Mouse (Mus musculus) thymus, postnatal 25 days (tissue): ENCODE data around the gene Cacna1d.
A peak's percentile ranks its signal among the peaks of the same experiment; 100 is the strongest.

ENCODE experiments used
- DNase-seq: peaks from one replicate; pipeline ENCODE4 v3.0.0; 2022

The Cacna1d gene

DNA sequence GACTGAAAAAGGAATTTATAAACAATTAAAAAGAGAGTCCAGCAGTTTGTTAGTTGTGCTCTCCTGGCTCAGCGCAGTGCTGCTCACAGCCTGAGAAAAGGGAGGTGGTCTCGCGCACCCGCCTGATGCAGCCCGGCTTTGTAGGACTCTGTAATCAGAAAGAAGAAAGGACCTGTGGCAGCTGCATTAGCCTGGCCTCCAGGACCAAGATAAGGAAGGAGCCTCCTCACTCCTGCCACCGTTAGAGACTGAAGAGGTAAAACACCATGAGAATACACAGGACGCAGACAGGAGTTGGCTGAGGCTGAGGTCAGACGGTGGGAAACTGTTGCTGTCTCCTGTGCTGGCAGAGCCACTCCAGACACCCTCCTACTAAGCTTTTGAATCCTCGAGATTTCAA lies at the start of gene Cacna1d:
Gene Cacna1d, minus strand, starts transcription at position 114 of the 400 bp plus-strand sequence.
- DNase-seq, result no peak

DNA sequence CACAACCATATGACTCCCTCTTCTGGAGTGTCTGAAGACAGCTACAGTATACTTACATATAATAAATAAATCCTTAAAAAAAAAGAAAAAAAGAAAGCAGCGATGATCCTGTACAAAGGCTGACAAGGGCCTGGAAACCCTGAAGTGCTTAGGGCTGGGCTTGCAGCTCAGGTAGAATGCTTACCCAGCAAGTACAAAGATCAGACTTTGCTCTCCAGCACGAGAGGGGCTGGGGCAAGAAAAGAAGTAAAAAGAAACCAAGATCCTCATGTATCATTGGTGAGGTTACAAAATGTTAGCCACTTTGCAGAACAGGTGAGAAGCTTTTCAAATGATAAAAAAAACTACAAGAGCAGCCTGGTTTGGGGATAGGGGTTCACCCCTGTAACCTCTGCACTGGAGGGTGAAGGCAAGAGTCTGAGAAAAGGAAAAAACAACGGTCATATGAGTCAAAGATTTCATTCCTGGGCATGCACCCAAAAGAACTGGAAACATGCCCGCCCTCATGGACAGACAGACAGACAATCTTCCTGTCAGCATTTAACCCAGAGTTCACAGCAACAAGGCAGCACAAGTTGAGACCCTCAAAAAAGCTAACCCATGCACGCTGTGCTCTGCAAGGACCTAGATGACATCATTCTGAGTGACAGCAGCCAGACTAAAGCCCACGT lies 42.7 kb upstream of the Cacna1d start:
- DNase-seq, result no peak

DNA sequence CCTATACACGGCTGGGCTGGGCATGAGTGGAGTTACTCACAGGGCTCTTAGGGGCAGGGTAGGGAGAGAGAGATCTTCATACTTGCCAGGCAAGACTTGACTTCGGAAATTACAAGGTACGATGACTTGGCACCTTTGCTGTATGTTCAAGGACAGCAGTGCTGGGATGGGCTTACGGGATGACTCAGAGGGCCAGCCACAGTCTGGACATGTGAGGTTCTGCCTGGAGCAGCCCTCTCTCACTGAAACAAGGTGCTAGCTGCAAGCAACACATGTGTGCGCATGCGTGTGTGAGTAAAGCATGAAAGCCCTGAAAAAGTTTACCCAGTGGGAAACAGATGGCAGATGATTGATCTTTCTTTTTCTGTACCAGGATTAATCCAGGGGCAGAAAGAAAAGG lies 40.6 kb upstream of the Cacna1d start:
- DNase-seq, result no peak

DNA sequence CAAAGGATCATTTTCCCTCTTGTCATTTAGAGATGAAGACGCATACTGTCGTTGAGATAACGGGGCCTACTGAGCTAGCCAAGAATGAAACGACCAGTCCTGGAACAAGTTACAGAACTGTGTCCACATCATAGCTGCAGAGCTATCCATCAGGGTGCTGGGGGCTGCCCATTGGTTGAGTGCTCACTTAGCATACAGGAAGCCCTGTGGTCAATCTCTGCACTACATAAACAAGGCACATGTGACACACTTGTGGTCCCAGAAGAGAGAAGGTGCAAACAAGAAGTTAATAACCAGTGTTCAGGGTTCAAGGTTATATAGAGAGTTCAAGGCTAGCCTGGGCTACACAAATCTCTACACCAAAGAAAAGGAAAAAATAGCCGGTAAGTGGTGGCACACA lies 40.2 kb upstream of the Cacna1d start:
- no peak for DNase-seq

DNA sequence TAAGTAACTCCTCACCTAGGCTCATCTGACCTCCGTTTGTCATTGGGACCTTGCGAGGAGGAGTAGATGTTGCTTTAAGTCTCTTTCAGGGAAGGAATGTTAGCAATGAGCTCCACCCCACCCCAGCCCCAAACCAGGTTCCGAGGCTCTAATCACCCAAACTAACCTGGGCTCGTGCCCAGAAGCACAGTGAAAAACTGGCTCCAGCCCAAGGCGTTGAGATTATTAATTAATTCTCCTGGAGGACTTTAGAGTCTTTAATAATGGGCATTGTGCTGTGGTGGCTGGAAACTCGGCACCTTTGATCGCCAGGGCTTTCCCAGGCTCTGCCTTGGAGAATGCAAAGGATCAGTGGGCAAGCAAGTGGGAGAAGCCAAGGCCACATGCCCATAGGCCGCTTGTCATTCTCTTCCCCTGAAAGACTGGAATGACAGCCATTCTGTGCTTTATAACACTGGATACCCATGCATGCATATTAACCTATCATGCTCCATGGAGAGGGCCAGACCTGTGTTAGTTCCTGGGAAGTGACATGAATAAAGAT lies 39.5 kb upstream of the Cacna1d start:
- no peak for DNase-seq

- no peak for DNase-seq
Observed at GRCm38 (mm10) chr14:30529454-30529853, 38.2 kb upstream of the Cacna1d start.

DNA sequence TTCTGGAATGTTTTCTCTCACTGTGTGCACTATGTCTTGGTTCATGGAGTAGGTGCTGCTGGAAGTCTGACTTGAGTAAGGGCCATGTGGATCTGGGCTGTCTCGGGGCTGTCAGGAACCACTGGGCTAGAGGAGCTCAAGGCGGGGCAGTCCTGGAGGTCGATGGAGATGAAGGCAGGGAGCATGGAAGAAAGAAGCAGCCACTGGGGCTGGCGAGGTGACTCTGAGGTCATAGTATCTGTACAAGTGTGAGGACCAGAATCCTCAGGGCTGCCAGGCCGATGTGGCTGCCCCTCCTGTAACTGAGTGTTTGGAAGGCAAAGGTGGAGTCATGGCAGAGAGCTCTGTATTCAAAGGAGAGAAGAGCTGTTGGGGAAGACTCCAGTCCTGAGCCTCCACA lies 37.7 kb upstream of the Cacna1d start:
- DNase-seq, result no peak

- no peak for DNase-seq
Observed at GRCm38 (mm10) chr14:30528392-30528791, 37.1 kb upstream of the Cacna1d start.

DNA sequence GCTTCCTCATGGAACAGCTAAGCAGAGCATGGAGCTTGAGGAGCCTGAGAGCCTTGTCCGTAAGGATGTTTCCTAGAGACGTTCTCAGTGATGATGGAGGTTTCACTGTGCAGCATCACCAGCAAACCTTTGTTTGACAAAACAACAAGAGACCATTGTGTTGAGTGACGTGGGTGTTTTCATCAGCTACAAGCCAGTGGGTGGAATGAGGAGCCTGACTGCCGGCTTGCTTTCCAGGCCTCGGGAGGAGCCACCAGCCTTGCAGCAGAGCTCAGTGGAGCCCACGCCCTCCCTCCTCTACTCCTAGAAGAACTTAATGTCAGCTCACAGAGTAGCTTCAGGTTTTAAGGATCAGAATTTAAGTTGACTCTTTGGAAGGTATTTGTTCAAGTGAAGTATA lies 32.1 kb upstream of the Cacna1d start:
- no peak for DNase-seq

GRCm38 (mm10) chr14:30519323-30519722 lies 28.1 kb upstream of the Cacna1d start:
- no peak for DNase-seq

DNA sequence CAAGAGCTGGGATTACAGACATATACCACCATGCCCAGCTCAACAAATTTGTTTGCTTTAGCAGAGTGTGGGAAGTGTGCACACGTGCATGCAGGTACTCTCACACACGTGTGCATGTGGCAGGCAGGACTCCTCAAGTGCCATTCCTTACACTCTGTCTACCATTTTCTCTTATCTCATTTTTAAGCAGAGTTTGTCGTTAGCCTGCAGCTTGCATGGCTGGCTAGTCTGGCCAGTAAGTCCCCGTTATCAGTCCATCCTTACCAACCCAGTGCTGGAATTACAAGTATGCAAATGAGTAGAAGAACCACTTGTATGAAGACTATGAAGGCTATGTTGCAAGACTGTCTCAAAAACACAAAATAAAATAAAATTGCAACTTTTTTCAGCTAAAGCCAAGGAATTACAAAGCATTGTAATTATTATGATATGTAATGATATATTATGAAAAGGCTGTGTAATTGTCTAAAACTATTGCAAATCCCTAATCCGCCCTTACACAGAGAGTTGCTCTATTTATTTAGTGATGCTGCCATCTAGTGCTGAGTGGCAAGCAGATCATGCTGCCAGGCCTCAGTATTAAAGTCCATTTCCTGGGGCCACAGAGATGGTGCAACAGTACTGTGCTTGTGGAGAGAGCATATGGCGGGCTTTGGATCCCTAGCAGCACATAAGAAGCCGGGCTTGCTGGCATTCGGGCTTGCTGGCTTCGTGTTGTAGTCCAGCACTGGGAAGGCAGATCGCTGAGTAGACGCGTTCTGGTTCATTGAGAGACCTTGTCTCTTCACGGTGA lies 24.9 kb upstream of the Cacna1d start:
- DNase-seq, result no peak

- DNase-seq, result no peak
Observed at GRCm38 (mm10) chr14:30512896-30513295, 21.6 kb upstream of the Cacna1d start.

DNA sequence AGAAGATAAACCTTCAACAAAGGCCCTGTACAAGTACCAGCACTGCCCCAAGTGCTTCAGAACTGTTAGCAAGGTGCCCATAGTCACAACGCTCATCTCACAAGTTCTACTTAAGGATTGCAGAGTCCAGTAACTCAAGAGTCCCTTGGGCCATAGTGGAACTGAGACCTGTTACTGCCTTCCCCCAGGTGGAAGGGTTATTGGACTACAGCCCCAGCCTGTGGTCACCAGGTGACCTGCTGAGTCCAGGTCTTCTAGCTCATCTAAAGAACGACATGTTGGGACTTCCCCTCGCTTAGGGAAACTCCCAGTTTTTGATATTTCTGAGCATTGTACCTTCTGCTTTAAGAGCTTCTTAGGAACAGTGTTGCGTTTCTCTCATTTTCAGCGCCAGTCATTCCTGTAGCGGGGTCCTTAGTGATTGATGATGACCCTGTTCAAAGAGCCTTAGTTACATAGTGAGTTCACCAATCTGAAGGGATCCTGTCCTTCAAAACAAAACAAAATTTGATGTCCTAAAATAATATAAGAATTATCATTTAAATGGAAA lies 19.0 kb upstream of the Cacna1d start:
- no peak for DNase-seq

DNA sequence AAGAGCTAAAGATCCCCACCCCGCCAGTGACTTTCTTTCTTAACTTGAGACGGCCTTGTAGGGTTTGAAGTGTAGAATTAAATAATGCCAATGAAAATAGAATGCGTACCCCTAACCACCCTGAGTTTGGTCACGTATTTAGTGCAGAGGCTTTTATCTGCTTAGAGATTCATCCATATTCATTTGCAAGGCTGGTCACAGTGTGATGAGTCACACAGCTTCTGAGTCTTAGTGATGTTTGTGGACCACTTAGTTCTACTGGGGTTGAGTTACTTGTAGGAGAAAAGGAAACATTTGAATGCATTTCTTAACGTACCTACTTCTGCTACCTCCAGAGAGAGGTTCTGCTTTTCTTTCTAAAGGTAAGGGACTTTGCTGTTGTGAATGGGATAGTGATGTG lies 13.7 kb upstream of the Cacna1d start:
- no peak for DNase-seq

GRCm38 (mm10) chr14:30498202-30498601 lies 6.9 kb upstream of the Cacna1d start:
- no peak for DNase-seq

DNA sequence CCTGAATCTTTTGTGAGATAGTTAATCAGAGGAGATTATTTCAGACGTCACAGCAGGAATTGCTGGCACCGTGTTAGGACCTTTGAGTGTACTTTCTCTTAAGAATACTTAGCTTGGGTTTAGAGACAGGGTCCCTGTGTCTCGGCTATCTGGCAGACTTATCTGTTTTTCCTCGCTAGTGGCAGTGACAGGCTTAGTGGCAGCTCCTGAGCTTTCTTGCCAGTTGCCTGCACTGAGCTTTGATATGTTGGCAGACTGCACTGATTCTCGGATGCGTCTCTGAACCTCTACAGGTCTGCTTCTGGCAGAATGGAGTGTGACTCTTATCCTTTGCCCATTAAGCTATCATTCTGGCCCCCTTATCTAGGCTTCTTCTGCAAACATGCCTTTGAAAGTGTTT lies 3.7 kb upstream of the Cacna1d start:
- DNase-seq, result no peak

GRCm38 (mm10) chr14:30493276-30493675 lies 2.0 kb upstream of the Cacna1d start:
- no peak for DNase-seq

DNA sequence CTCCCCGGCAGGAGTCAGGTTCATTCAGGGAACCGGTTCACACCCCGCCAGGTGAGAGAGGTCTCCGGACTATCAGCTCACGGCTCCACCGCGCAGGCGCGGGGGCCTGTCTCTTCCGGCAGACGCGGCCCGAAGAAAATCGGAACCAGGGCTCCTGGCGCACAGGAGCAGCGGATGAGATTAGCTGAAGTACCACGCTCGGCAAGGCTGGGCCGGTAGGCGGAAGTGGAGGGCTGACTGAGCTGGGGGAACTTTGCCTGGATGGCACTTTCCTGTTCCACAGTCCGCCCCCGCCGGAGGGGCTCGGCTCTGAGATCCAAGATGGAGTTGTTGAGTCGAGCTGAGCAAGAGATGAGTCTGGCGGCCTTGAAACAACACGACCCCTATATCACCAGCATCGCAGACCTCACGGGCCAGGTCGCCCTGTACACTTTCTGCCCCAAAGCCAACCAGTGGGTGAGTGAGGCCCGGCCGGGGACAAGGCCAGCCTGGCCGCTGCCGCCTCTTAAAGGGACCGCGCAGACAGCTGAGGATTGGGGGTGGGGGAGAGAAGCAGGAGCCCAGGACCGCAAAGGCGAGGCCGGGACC lies 11.8 kb downstream of the Cacna1d start, which contains the start of gene Dcp1a:
Gene Dcp1a, plus strand, starts transcription at position 175 of the 588 bp plus-strand sequence.
- peak; percentile 96 for DNase-seq

- DNase-seq, result no peak
Observed at GRCm38 (mm10) chr14:30474416-30474815, 16.8 kb downstream of the Cacna1d start.

GRCm38 (mm10) chr14:30473605-30474004 lies 17.6 kb downstream of the Cacna1d start:
- no peak for DNase-seq

GRCm38 (mm10) chr14:30463312-30463711 lies 27.9 kb downstream of the Cacna1d start:
- DNase-seq, result no peak

DNA sequence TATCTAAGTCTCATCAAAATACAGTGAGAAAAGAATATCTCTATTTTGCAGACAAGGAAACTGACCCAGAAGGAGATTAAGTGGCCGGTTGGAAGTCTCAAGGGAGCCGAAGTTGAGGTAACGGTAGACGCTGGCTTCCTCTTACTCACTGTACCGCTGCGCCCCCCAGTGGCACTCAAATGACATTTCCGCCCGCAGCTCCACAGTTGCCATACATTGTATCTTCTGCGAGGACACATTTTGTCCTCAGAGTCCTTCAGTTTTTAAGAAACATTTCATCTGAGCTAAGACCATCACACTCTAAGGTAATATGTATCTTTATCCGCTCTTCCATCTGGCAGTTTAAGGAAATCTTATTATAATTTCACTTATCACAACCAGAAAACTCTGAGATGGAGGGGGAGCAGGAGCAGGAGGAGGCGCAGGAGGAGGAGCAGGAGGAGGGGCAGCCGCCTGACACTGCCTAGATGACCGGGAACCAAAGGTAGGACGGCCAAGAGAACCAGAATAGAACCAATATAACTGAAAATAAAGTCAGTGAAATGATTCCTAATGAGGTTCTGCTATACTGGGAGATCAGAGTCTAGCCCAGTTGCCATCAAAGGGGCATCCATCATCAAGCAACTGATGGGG lies 31.2 kb downstream of the Cacna1d start:
- DNase-seq, result peak; percentile 76

GRCm38 (mm10) chr14:30458820-30459219 lies 32.4 kb downstream of the Cacna1d start:
- no peak for DNase-seq
